Mouse (Mus musculus) liver (tissue): ENCODE data around the gene Orm1.

Experiments used
- DNase-seq: peaks from one replicate; pipeline ENCODE4 v3.0.0-alpha.2; 2020; ENCODE audit warnings: mixed read lengths

The Orm1 gene

DNA sequence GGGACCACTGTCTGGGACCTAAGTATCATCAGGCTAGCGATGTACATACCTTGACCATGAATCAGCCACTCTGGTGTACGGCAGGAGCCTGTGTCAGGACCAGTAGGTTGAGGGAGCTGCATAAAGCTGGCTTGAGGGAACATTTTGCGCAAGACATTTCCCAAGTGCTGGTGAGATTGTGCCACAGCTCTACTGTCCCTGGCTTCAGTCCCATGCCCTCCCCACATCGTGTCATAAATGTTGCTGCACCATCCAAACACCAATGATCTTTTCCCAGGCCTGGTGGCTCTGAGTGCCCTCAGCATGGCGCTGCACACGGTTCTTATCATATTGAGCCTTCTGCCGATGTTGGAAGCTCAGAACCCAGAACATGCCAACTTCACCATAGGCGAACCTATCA, at the start of gene Orm1:
Orm1 (plus strand) TSS at position 266 of the 400 bp plus-strand sequence.
- no peak for DNase-seq

DNA sequence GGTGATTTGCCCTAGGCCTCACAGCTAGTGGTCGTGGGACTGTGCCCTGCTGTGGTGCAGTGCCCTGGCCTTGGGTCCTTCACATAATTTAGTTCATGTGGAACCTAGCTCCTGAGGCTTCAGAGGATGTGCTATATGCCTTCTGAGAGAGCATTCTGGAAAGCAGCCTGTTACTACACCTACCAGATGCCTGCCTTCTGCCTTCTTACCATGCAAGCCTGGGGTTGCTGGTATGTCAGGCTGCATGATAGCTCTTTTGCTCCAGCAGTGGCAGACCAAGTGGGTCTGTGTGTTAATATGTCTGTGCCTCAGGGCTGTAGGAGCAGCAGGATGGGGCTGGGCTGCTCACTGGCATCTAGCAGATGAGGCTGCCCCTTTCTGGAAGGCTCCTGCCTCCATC, 48.7 kb upstream of the Orm1 start:
- no peak for DNase-seq

DNA sequence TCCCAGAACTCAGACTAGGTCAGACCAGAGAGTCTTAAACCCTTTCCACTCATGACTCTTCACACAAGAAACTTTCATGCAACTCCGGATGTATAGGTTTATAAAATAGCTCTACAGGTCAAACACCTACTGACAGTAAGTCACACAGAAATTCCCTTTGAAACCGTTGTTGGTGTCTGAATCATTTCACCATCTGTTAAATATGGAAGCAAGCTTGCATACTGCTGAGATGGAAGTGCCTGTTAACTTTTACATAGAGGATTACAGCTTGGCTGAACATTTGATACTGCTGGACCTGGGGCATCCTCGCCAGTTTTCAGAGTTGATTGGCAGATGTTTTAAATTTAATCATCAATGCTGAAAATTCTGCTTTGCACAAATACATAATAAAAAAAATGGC, 48.1 kb upstream of the Orm1 start:
- DNase-seq = no peak

DNA sequence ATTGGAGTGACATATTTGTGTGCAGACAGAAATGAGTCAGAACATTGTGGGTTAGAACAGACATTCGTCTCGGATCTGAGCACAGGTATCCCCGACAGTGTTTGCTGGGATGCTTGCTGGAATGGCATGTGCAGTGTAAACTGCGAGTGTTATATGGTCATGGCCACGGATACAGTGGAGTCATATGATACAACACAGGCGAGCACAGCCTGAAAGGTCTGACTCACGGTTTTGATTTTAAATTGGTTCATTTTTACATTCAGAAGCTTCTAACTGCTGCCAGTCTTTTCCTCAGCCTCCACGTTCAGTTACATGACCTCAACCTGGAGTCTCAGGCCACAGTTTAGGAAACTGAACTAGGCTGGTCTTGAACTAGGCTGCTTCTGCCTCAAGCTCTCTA, 47.5 kb upstream of the Orm1 start:
- DNase-seq = no peak

DNA sequence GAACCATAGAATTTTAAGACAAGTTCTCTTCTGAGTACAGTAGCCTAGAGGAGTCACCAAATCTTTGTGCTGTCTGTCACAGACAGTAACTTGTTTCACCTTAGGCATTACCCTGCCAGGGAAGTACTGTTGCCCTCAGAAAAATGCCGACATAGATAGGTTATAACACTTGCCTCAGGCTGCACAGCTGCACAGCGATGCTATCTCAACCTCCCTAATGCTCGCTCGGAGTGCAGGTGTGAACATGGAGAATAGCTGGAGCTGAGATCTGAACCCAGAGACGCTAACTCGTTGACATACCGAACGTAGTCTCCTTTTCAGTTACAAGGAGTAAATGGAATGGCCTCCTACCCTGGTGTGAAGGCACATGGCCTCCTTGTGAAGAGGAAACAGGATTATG, 46.2 kb upstream of the Orm1 start:
- DNase-seq = no peak

DNA sequence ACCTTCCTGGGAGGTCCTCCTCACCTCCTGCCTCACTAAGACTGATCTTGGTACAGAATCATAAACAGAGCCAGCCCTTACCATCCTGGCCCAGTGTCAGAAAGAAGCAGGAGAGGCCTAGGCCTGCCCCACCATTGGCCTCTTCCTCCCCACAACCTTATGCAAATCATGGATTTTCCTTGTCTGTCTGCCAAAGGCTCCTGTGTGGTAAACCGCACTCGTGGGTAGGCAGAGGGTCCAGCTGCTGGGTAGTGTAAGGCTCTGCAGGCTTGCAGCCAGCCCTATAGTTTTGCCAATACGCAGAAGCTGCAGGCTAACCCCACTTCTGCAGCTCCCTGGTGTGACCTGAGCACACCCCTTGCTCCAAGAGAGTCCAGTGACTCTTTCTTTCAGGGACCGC, 41.7 kb upstream of the Orm1 start:
- DNase-seq = no peak

DNA sequence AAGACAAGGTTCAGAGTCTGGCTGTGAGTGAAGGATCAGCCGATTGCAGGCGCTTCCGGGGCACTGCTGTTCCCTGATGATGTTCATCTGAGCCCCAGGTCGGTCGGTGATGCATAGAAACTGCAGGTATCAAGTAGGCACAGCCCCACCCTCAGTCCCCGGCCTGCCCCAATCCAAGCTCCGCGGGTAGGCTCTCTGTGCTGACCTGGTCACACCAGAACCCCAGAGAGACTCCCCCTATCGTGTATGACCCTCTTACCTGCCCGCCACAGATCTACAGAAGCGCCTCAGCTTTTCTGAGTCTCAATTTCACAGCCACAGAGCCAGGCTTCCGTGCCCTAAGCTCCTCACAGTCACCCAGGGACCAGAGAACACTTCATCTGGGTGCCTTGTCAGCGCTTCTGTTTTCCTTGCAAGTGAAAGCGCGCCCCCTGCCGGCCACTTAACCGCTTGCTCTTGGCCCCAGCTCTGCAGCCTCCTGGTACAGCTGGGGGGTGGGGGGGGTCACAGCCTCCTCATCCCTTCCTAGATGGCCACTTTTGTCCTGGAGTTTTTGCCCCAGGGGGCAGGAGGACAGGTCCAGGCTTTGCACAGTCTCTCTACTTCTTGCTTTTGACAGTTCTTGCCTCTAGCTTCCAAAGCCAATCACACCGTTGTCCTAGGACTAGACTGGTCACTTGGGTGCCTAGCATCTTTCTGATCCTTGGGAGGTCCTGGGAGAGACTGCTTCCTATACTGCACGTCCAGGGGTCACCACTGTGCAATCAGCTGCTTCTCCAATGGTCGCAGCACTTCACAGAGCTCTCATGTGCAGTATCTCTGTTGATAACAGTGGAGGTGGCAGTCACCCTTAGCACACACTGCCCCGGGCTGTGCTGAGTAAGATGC, 36.9 kb upstream of the Orm1 start:
- DNase-seq = peak; percentile 83

DNA sequence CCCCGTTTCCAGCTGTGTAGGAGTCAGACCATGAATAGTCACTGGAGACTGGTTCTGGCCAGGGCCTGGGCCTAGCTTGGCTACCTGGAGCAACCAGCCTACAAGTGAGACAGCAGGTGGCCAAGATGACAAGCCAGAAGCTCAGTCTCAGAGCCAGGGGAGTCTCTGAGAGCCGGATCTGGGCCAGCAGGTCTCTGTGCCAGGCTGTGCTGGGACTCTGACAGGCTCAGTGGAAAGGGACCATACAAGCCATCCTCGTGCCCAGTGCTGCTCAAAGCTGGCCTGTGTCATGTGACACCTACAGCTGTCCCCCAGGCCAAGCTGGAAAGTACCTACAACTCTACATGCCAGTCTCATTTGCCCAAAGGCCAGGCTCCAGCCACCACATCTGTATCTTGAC, 36.0 kb upstream of the Orm1 start:
- DNase-seq = no peak

DNA sequence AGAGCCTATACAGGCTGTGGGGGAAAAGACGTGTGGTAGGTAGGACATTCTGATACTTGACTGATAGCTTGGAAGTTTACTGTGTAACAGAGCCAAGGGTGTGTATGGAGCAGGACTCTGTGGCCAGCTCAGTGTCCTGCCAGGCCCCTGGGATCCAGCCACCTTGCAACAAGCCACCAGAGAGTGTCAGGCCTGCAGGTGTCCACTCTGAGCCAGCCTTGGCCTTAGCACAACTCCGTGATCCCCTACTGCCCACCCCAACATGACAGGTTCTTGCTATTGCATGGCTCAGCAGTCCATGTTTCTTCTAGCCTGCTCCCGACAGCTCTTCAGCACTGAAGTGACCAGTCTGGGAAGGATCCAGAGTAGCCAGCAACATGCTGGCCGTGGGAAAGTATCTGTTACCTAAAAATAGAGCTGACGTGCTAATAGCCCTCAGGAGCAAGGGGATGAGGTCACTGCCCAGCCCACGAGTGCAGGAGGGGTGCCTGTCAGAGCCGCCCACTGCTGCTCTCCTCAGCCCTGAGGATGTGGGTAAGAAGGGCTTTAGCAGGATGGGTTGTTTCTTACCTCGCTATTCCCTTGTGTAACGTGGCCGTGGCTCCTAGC, 34.0 kb upstream of the Orm1 start:
- DNase-seq = no peak

DNA sequence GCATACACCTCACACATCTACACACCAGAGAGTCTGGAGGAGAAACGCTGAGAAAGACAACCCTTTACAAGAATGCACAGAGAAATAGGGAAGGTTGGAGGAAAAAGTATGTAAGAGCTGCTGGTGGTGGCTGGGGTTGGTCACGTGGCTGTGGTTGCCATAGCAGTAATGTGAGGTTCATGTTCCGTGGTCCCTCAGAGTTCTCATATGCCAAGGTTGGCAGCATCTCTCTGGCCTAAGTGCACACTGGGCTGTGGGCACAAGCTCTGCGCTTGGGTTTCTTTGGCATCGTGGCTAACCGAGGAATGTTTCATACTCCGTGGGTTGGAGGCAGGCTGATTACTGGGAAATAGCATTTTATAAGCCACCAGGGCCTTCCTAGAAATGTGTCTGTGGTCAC, 32.9 kb upstream of the Orm1 start:
- no peak for DNase-seq

DNA sequence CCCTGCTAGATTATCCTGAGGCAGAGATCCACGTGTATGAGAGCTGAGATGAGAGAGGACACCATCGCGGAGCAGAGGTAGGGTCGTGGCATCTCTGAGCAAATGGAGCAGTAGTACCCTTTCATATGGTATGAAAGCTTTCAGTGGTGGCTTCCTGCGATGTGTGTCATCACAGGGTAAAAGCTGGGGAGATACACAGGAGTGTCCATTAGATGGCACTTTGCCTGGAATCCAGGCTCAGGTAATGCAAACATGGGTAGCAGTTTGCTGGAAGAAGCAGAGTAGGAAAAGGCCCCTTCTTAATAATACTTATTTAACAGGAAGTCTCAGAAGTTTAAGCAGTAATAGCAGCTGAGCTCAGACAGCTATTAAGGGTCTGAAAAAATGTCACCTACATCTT, 30.3 kb upstream of the Orm1 start:
- DNase-seq = no peak

DNA sequence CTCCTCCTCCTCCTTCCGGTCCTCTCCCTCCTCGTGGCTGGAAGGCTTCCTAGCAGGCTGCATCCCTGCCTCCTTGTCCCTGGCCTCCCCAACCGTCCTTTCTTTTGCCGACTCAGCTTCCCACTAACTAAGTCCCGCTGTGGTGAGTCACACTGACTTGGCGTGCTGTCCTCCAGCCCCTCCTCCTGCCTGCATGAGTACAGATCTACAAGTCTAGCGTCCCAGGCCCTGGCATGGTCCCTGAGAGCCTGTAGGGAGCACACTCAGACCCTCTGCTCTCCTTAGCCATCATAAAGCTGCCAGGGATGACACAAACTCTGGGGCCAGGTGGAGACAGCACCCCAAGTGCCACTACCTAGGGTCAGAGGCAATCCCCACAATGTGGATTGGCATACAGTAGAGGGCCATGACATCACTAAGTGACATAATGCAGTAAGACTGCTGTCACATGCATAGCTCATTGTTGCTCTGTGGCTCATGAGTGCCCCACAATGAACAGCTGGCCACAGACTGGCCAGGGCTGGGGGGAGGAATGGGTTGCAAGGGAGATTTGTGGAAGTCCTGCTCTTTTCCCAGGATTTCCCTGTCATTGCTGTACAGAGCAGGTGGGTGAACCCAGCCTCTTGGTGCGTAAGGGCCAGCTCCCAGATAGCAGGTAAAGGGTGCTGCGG, 28.1 kb upstream of the Orm1 start:
- DNase-seq = no peak

DNA sequence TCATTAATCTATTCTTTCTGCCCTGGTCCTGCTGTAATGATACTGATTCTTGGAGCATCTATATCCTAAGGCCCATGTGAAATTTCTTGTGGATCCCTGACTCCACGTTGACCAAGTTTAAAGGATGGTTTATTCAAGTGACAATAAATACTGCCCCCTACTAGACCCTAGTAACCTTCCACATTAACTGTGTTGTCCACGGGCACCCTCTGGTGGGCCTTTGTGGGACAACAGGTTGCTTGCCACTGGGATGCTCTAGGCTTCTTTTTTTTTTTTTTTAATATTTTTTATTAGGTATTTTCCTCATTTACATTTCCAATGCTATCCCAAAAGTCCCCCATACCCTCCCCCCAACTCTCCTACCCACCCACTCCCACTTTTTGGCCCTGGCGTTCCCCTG, 24.8 kb upstream of the Orm1 start:
- peak; percentile 46 for DNase-seq

DNA sequence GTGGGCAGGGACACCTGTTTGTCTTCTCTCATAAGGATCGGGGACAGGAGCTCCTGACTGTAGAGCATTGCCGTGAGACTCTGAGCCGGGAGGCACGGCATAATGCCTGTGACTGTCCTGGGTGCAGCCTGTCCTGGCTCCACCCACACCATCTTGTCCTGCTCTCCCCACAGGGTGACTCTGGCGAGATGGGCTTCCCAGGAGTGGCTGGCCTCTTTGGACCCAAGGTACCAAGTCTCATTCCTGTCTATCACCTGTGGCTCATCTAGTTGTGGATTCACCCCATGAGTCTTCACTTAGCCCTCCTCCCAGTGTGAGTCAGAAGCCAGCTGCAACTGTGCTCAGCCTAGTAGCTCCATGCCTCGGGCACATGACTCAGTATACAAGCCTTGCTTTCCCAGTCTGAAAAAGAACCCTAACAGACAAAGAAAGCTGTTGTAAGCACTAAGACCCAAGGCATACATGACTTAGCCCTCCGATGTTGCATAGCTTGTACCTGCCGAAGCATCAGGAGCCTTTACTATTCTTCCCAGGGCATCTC, 21.0 kb upstream of the Orm1 start:
- DNase-seq = no peak

DNA sequence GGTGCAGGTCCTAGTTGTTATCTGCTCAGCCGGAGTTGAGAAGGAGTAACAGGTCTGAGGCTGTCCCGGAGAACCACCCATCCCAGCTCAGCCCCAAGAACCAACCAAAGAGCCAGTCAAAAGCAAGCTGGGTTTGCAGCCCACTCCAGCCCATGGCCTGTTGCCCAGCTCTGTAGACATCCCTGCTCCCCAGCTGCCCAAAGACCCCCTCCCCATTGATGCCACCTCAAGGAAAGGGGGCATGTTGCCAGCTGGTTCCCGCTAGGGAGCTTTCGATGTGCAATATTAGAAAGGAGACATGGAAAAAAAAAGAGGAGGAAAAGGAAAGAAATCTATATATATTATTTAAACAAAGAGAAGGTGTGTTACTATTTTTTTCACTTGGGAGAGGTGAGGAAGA, 11.0 kb upstream of the Orm1 start:
- DNase-seq = no peak

DNA sequence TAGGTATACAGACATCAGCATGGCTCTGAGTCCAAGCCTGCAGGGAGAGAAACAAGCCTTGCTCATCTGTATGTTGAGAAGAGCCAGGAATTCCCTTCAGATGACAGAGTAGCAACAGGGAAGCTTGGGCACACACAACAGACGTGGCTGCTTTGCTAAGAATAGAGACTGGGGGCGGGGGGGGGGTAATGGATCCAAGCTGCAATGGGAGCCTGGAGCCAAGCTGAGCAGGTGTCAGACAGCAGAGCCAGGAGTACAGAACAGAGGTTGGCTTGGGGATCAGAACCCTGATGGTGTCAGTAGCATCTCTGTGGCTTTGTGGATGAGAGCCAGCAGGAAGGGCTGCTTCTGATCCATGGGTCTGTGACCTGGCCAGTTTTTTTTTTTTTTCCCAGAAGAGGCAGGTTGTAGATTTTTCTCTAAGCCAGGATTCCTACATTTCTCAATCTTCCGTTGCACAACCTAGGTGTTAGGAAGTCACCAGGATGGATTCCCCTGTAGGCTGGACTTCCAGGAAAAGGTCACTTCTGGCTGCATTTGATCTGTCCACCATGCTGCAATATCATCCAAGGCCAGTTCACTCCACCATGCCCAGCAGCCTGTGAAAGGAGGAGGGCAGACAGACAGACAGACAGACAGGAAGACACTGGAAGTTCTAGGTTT, 5.8 kb upstream of the Orm1 start:
- no peak for DNase-seq

DNA sequence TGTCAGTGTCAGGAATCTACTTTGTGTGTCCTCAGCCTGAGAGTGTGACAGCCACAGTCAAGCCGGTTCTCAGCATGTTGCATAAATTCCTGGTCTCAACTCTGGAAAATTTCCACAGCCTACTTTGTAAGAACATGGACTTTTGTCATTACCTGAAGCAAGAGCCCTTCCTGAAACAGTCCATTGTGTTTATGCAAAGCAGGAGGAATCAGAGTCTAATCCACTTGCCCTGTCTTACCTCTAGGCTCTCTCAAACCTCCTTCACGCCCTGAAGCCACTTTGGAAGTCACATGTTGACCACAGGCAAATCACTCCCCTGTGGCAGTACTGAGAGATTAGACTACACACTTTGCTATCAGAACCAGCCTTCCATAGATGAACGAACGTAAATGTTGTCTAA, 1.9 kb upstream of the Orm1 start:
- DNase-seq = no peak

DNA sequence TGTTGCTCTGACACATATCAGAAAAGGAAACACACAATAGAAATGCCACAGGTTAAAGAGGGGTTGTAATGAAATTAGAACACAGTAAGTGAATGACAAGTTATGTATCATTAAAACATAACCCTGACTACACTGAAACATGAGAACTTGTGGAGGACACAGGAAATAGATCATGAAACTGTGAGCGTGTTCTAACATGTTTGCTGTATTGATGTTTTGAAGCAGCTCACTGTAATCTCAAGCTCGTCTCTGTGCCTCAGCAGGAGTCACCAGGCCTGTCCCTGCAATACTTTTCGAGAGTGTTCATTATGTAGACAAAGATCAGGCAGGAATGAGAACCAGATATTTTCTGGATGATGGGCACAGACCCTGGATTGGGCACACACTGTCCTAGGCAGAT, 752 bp upstream of the Orm1 start:
- no peak for DNase-seq

DNA sequence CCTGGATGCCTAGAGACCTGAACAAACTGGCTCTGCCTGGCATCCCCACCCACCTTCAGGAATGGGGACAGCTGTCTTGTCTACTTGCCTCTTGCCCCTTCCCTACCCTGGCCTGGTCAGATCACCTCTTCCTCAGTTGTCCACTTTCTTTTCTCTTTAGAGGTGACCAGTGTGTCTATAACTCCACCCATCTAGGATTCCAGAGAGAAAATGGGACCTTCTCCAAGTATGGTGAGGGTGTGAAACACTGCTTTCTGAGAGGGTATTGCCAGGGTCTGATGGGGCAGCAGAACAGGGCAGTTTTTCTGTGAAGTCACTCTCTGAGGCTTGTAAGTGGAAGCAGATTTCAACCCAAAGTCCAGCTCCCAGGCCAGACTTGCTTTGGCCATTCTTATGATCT, 901 bp downstream of the Orm1 start:
- no peak for DNase-seq

DNA sequence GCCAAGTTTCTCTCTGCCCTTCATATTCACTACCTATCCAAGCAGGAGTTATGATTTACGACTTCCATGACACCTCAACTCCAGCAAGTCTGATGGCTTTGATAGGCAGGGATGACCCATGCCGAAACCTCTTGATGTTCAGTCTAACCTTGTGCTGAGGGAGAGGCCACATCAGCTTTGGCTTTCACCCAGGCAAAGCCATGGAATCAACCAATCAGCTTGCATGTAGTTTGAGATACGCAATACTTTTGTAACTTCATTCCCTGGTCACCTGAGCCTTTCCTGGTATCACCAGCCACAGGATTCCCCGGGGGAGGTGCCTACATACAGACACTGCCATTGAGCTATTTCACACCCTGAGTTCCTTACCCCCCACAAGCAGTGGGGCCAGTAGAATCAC, 2.3 kb downstream of the Orm1 start:
- DNase-seq = no peak

DNA sequence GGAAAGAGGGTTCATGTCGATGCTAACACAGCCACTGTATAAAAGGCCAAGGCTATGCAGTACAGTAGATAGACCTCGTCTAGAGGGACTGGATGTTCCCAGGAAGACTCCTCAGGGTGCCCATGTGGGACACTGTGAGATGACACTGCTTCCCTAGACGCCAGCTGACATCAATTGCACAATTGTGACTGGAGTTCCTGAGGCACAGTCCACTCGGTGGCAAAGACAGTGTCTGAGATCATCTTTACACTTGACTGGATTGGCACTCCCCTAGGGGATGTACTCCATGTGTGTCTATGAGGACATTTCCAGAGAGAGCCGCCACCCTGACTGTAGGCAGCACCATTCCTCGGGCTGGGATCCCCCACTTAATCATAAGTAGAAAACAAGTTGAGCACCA, 4.2 kb downstream of the Orm1 start:
- no peak for DNase-seq

DNA sequence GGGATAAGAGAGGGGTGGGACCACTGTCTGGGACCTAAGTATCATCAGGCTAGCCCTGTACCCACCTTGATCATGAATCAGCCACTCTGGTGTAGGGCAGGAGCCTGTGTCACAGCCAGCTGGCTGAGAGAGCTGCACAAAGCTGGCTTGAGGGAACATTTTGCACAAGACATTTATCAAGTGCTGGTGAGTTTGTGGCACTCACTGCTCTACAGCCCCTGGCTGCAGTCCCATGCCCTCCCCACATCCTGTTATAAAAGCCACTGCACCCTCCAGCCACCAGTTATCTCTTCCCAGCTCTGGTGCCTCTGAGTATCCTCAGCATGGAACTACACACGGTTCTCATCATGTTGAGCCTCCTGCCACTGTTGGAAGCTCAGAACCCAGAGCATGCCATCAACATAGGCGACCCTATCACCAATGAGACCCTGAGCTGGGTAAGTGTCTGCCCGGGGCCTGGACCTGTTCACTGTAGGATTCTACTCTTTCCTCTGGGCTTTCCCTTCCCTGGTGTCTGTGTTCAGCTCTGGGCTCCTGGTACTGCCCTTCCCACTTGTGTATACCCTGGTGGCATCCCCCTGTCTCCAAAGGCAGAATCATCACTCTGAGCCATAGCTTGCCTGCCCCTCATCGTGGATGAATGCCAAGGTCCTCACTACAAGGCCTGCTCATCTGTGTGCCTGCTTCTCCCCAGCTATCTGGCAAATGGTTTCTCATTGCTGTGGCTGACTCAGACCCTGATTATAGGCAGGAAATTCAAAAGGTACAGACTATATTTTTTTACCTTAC, 11.7 kb downstream of the Orm1 start, which contains the start of gene Orm3:
Orm3 (plus strand) TSS at position 286 of the 789 bp plus-strand sequence.
- DNase-seq = no peak
